Mouse (Mus musculus): ENCODE results near the gene Slc22a15. TPM values are rescaled to one million over a fixed set of nuclear protein-coding genes. Genes with fewer than 3 reads are reported as not detected.

Gene Slc22a15
- total RNA-seq (2022) = 1 to 10 TPM; 7.9 to 9.7 (median 9.2) TPM

DNA sequence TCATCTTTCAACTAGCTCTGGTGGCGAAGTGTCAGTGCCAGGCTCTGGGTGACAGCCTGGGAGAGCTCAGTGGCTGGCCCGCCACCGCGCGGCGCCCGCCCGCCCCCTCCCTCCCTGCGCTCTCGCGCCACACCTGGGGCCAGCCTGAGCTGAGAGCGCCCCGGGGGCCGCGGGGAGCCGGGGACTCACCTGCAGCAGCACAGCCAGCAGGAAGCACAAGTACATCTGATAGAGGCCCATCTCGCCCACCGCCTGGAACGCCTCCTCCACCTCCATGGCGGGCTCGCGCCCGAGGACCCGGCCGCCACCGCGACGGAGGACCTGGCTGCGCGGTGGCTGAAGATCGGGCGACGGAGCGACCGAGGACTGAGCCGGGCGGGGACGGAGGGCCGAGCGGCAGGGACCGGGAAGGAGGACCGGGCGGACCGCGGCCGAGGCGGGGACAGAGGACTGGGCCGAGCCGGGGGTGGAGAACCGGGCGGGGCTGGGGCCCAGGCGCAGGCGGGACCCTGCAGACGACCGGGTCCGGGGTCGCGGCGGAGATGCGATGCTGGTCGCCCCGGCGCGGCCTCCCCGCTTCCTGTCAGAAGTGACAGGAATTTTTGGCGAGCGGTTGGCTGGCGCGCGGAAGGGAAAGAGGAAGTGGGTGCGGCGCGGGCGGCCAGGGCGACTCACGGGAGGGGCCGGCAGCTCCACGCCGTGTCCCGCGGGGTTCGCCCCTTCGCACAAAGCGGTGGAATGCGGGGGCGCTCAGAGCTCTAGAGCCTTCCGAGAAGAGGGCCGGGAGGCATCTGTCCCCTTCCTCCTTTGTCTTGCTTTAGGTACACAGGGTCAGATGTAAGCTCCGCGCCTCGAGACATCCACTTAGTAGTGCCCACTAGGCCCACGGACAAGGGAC, at the start of gene Slc22a15:
Slc22a15 (minus strand) TSS at position 611 of the 898 bp plus-strand sequence.
- DNase-seq (ENCODE audit: low spot score in 2 of 2) = peak; percentile 25 to 29

DNA sequence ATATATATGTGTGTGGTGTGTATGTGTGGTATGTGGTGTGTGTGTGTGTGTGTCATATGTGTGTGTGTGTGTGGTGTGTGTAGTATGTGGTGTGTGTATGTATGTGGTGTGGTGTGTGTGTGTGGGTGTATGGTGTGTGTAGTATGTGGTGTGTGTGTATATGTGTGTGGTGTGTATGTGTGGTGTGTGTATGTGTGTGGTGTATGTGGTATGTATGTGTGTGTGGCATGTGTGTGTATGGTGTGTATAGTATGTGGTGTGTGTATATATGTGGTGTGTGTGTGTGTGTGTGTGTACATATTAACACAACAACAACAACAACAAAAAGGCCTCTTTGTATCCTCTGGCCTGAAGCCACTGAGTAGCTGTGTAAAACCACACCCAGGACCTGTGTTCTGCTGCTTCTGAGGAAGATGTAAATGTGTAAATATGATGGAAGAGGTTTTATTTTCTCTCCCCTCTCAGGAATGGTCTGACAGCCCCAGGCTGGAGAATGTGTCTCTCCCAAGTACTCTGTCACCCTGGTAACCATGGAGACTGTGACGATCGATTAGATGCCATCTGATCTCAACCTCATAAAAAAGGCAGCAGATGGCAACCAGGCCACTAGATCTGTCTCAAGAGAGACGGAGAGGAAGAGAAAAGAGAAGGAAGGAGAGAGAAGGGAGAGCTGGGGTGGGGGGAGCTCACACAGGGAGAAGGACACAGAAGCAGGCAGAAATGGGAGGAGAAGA, 42.7 kb upstream of the Slc22a15 start:
- DNase-seq (ENCODE audit: low spot score in 2 of 2) = no peak

DNA sequence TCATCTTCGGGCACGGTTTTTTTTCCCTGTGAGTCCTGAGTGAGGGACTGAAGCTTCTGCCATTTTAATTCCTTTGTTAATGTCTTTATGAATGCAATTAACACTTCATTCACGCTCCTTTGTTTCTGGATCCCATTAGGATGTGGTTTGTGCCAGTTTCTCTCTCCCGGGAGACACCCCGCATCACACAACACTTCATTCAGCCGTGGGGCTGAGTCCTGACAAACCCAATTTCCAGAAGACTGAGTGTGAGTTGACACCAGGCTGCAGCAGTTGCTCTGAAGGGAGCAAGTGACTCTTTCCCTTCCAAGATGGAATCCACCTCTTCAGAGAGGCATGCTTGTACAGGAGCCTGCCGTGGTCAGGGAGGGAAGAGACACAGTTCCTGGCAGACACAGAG, 40.1 kb upstream of the Slc22a15 start:
- no peak for DNase-seq (ENCODE audit: low spot score in 2 of 2)

DNA sequence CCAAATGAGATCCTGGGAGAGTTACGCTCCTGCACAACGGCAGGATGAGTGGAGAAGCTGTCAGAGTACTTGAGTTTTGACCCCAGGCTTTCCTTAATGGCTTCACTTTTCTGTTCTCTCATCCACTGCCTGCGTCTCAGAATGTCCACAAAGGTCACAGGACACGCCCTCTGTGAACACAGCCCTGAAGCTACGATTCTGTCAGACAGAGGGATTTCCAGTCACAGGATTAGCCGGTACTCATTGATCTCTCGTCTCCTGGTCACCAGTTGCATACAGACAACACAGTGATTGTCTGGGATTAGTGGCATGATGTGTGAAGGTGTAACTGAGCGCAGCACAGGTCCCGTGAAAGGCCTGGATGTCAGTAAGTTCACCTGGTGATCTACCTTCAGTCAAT, 39.2 kb upstream of the Slc22a15 start:
- no peak for DNase-seq (ENCODE audit: low spot score in 2 of 2)

DNA sequence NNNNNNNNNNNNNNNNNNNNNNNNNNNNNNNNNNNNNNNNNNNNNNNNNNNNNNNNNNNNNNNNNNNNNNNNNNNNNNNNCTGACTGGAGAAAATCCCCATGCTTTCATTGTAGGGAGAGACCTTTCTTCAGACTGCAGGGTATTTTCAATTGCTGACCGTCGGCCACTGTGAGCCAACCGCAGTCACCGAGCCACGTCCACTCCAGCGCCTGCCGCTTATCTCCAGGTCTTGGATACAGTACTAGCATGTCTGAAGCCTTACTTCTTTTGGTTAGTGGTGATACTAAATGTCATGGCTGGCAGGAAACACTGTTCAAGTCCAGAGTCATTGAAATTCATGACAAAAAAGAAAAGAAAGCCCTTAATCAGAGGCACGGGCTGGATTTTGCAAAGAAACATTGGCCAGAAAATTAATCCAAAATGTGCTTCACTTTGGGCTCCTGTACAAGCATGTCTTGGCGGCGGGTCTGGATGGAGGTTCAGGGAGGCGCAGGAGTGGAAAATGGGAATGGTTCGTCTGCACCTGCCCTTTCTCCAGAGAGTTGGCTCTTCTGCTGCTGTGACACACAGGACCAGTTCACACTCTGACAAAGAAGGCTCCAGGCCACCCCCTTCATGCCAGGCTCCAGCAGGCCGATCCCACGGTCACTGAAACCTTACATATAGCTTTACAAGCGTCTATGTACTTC, 37.0 kb upstream of the Slc22a15 start:
- no peak for DNase-seq (ENCODE audit: low spot score in 2 of 2)

DNA sequence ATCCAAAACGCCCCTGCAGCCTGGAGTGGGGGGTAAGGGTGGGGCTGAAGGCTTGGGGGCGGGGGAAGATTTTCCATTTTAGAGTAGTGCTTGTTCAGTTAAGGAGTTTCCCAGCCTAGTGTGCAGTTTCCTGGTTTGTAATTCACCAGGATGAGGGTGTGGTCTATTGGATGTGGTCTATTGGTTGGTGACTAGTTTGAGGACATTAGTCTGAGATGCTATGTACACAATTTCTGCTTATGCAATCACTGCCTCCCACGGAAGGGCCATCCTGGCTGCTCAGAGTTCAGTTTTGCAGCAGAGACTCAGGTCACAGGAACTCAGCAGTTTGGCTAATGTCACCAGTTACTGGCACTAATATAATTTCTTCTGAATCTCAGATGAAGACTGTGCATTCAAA, 33.8 kb upstream of the Slc22a15 start:
- DNase-seq (ENCODE audit: low spot score in 2 of 2) = no peak

DNA sequence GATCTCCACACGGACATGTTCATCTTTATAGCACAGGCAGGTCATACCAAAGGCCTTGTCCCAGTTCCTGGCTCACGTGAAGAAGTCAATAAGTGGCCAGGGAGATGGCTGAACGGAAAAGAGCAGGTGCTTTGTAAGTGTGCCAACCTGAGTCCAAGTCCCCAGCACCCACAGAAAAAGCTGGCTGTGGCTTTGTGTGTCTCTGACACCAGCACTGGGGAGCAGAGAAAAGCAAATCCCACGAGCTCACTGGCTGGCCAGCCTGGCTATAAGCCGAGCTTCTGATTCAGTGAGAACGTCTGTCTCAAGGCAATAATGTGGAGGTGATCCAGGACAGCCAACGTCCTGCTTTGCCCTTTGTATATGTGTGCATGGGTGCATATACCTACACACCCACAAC, 29.3 kb upstream of the Slc22a15 start:
- no peak for DNase-seq (ENCODE audit: low spot score in 2 of 2)

DNA sequence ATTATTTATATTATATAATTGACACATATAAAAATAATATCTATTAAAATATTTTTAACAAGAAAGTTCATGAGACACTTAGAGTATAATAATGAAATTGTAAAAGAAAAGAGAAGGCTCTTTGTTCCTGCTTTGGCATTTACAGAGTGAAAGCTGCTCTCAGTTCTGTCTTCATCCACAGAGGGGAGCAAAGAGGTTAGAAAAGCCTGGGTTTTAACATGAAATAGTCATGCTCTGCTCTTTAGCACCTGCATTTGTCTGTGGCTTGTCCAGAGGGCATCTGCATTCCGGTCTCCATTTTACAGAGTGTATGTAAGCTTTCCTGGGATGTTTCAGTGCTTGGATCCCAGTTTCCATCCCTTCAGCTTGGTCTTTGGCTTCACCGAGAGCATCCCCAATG, 28.3 kb upstream of the Slc22a15 start:
- DNase-seq (ENCODE audit: low spot score in 2 of 2) = no peak

DNA sequence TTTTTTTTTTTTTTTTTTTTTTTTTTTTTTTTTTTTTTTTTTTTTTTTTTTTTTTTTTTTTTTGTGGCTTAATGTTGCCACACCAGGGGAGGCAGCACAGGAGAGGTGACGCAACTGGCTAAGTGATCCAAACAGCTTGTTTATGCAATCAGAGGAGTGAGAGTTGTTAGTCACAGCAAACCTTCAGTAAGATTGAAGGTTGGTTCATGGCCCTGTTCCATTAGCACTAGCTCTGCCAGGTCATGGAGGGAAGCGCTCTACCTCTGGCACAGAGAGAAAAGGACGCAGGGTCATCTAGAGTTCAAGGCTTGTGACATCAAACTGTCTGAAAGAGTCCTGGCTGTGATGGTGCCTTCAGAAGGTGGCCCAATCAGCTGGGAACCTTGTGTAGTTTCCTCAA, 24.3 kb upstream of the Slc22a15 start:
- DNase-seq (ENCODE audit: low spot score in 2 of 2) = no peak

DNA sequence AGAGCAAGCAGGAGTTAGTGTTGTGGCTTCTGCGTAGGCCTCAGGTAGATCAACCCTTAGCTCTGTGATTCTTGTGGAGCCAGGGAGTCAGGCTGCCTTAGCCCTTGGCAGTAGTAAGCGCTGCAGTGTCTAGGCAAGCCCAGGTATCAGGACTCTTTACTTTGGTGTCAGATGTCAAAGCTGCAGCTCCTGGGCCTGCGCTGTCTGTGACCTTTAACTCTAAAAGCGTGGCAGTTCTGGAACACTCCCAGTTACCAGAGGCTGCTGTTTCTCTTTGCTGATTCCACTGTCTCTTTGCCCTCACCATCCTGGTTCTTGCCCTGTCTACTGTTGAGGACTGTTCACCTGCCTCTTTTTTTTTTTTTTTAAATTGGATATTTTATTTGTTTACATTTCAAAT, 23.0 kb upstream of the Slc22a15 start:
- DNase-seq (ENCODE audit: low spot score in 2 of 2) = no peak

DNA sequence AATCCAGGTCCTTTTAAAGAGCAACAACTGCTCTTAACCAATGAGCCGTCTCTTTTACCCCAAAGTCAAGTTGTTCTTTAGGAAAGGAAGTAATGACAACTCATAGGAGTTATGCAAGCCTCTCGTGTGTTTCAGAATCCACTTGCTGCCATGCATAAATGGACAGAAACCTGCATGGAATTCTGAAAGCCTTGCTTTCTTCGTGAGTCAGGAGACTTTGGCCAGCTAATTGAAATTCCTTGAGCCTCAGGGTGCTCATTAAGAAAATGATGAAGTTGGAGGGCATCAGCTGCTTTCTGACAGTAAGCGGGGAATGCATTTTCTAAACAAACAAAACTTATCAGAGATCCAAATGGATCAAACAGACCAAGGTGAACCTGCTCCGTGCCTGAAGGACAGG, 21.0 kb upstream of the Slc22a15 start:
- DNase-seq (ENCODE audit: low spot score in 2 of 2) = no peak

DNA sequence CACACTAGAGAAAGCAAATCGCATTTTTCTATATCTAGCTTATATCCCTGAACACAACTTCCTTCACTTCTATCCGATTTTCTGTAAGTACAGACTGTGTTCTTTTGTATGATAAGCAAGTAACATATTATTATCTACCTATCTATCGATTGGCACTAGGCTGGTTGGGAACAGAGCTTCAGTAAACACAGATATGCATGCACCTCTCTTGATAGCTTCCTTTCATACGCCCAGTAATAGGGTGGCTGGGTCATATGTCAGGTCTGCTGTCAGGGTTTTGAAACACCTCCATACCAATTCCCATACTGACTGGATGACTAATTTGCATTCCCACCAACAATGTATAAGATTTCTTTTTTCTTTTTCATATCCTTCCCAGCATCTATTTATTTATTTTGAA, 16.2 kb upstream of the Slc22a15 start:
- DNase-seq (ENCODE audit: low spot score in 2 of 2) = no peak

DNA sequence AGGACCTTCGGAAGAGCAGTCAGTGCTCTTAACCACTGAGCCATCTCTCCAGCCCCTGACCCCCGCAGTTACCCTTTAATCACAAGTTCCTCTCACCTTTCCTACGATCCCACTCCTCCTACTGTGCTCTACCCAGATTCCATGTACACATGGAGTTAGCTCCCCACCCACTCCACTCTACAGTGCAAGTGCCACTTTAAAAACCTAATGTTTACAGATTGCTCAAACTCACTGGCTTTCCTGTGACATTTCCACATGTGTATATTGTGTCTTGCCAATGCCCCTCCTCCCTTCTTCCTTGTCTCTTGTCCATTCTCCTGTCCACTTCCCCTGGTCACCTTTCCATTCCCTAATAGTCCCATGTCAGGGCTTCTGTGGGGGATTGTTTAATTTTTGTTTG, 15.6 kb upstream of the Slc22a15 start:
- DNase-seq (ENCODE audit: low spot score in 2 of 2) = no peak

DNA sequence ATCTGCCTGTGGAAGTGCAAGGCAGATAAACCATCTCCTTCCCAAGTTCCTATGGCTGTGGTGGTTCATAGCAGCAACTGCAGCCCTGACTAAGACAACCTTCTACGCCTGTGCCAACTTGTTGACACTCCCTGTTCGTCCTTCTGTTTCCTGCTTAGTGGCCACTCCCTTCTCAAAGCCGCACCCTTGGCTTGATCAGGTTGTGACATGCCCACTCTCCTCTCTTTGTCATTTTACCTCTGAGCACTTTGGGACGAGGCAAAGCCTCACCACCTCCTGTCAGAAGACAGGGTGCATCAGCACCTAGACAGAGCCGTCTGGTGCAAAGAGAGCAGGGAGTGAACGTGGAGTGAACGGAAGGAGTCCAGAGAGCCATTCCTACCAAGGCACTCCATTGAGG, 14.9 kb upstream of the Slc22a15 start:
- no peak for DNase-seq (ENCODE audit: low spot score in 2 of 2)

DNA sequence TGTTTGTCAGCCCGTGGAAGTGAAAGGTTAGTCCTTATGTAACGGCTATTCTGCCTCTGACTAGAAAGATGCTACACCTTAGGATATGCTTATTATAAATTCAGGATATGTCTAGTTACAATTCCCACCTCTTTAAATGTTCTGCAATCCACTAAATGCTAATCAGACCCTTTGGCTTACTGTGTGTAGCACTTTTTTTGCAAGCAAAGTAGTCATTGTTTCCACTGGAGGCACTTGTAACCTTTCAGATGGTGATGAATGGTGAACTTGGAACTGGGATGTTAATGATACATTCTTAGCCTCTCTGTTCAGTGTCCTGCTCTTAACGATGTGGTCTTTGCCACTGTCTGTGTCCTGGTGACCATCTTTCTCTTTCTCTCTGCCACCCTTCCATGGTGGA, 12.1 kb upstream of the Slc22a15 start:
- DNase-seq (ENCODE audit: low spot score in 2 of 2) = no peak

DNA sequence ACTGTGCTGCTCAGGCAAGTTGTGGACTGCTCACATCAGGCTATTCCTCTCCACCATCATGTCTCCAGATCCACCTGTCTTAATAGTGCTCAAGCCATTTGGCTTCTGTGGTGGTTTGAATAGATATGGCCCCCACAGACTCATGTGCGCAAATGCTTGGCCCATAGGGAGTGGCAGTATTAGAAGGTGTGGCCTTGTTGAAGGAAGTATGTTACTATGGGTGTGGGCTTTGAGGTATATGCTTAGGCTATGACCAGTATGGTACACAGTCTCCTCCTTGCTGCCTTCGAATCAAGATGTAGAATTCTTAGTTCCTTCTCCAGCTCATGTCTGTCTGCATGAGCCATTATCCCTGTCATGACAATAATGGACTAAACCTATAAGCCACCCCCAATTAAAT, 9.6 kb upstream of the Slc22a15 start:
- no peak for DNase-seq (ENCODE audit: low spot score in 2 of 2)

DNA sequence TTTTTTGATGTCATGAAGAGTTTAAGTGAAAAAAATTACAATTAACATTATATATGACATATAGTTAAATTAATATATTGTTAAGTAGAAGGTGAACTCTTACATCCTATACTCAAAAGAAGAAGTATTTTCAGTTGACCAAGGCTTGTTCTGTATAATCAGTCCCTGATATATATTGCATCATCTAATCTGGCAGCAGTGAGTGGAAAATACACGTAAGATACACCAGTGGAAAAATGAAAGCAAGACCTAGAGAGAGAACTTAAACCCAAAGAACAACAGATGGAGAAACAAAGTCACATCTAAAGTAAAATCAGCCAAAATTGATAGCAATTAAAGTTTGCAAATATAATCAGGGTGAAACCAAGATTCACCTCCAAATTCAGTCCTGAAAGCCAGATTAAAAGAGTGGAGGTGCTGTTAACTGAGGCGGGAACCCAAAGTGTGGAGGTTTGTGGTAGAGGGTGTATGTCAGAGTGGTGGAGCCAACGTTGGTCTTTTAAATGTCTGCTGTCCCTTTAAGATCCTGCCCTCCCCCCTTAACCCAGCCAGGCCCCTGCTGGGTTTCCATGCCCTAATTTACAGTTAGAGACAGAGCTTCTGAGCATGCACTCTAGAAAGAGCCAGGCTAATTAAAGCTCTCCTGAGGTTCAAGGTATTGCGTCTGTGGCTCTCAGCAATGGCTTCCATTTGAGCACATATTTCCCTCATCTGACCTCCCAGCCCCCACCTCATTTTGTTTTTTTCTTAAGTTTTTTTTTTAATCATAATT, 5.0 kb upstream of the Slc22a15 start:
- DNase-seq (ENCODE audit: low spot score in 2 of 2) = no peak

DNA sequence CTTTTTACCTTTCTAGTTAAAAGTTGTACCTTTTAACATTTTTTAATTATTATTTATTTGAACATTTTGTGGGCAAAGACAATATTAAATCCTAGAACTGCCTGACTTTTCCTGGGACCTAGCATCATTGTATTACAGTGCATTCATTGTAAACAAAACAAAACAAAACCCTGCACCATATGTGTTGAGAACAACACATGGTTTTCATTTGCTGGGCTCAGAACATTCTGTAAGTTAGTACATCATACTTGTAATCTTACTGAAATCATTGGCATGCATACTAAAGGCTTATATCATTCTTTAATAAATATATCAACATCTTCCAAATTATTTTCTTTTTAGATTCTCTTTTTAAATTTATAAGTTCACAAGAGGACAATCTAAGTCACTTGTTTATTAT, 2.4 kb upstream of the Slc22a15 start:
- no peak for DNase-seq (ENCODE audit: low spot score in 2 of 2)

DNA sequence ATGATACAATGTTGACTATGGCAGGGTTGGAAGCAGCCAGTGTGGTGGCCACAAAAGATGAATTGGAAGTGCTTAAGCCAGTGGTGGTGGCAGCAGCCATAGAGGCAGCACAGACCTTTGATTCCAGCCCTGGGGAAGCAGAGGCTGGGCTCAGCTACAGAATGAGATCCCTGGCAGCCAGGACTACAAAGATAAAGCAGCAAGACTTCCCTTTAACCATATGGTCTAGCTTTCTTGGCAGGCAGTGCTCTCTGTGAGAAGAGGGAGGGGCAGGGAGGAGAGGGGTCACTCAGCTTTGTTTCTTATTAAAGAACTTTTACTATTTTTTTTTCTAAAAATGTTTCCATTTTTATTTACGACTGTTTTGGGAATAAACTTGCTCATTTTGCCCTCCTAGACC, 1.4 kb upstream of the Slc22a15 start:
- no peak for DNase-seq (ENCODE audit: low spot score in 2 of 2)

DNA sequence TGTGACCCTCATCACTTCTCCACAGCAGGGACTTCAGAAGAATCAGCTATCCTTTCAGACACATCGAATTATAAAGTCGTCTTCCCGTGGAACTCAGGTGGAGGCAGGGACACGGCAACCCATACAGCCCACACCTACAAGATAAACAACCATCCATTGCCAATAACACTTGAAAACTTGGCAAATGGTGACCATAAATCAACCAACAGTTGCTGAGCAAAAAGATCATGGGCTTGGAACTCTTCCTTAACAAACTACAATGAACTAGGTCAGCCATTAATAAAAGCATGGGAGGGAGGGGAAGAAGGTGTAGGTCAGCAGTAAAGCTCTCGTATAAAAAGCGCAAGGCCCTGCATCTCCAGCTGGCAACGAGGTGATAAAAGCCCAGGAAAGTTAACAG, 1.9 kb downstream of the Slc22a15 start:
- no peak for DNase-seq (ENCODE audit: low spot score in 2 of 2)

DNA sequence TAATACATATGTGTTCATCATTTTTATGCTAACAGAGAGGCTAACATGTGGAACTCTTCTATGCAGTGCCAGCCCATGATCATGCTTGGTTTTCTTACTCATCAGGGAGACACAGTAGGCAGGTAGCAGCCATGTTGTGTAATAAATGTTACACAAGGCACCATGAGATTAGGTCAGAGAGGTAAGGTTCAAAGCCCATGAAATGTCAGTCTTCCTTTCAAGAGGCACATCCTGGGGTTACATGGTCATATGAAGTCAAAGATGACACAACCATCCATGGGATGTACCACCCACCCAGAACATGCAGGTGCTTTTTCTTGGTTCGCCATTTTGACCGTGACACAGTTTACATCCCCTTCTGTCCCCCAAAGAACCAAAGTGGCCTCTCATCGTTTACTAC, 5.7 kb downstream of the Slc22a15 start:
- no peak for DNase-seq (ENCODE audit: low spot score in 2 of 2)

DNA sequence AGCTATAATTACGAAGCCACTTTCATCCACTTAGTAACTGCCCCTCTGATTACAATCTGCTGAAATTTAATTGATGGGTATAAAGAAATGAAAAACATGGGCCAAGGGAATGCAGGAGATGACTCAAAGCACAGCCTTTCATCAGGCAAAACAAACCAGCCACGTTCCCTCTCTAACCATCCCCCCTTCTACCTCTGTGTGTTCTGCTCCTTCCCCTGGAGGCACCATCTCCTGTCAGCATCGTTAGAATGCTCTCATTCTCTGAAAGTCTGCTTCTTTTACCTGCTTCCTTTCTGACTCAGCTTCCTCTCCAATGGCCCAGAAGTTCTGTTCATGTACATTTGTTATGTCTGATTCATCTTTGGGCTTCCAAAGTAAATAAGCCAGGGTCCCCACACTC, 6.6 kb downstream of the Slc22a15 start:
- DNase-seq (ENCODE audit: low spot score in 2 of 2) = no peak
